Mouse (Mus musculus) urinary bladder, postnatal 14 days (tissue): Measurements from ENCODE around the gene Krtap4-13.
"Not testable (repeated sequence)": the region's sequence is repeated elsewhere in the genome, so short reads cannot be mapped to it uniquely, and the experiment has no call there.

Experiments
- DNase-seq: peaks from one replicate; pipeline ENCODE4 v3.0.0; 2021; ENCODE audit warnings: low spot score

Gene Krtap4-13

DNA sequence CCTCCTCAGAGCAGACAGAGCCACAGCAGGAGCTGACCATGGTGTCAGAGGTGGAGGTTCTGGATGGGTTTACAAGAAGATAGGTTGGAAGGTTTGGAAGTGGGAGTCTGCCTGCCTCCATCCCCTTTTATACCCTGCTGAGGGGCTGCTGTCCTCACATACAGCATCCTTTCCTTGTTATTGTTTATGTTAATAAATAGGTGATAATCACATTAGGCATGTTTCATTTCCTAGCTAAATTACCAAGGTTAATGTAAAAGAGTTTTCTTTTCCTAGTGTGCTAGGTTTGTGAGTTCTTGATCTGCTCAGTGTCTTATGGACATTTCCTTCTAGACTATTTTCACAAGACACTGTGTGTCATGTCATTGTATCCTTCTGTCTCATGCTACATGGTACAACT, at the start of gene Krtap4-13:
Gene Krtap4-13, minus strand, starts transcription at position 101 of the 400 bp plus-strand sequence.
- DNase-seq, result not testable (repeated sequence)

DNA sequence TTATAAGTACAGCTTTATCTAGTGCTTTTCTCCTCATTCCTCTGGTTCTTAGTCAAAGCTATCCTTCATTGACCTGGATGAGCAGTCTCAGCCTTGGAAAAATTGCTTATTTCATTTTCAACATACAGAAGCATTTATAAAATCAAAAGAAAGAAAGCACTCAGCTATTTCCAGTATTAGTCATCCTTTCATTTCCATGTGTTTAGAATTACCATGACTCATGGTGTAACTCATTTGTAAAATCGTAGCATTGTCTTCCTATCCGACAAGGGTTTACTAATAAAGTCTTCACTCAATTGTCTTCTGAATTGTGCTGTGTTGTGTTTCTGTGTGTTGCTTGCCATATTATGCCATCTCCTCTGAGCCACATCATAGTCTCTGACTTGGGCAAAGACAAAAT, 49.1 kb upstream of the Krtap4-13 start:
- no peak for DNase-seq

DNA sequence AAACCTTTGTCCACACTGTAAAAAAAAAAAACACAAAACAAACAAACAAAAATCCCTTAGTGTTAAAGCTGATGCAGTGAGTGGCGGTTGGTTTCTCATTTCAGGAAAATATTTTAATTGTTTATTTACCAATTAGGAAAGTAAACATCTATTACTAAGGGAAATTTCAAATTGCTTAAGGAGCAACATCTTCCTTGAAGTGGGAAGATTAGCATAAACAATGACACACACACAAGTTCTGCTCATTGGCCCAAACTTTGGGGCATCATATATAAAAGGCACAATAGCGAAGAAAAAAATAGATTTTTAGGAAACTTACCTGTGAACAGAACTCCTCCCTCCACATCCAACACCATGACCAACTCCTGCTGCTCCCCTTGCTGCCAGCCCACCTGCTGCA, 47.9 kb upstream of the Krtap4-13 start, which contains the start of gene Gm11568:
Gene Gm11568, plus strand, starts transcription at position 301 of the 400 bp plus-strand sequence.
- DNase-seq, result no peak

DNA sequence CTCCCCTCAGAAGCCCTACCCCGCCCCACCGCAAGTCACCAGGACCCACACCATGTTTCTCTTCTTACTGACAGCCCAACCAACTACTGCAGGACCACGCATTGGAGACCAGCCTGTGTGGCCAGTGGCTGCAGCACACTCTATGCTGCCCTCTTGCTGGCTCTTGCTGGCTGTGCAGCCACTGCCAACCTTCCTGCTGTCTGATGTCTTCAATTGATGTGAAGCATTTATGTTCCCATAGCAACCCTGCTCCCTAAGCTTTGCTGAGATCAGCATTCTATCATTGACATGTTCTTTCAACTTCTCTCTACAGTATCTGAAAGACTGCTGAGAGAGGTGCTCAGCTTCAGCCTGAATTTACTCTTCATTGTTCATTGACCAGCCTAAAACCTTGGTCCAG, 44.4 kb upstream of the Krtap4-13 start:
- no peak for DNase-seq

DNA sequence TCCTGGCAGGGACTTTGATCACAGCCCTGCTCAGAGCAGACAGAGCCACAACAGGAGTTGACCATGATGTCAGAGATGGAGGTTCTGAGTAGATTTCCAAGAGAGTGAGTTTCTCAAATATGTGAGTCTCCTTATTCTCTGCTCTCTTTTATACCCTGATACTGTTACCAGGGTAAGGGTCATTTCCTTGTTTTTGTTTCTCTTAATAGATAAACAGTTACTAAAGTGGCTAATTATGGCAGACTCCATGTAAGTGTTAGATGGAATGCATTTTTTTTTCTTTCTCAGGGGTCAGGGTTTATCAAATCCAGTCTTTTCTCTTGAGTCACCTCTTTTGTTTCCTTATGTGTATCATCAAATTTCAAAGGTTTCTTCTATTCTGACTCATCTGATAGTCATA, 41.8 kb upstream of the Krtap4-13 start, which contains the start of gene Krtap4-16:
Gene Krtap4-16, minus strand, starts transcription at position 101 of the 400 bp plus-strand sequence.
- DNase-seq, result no peak

DNA sequence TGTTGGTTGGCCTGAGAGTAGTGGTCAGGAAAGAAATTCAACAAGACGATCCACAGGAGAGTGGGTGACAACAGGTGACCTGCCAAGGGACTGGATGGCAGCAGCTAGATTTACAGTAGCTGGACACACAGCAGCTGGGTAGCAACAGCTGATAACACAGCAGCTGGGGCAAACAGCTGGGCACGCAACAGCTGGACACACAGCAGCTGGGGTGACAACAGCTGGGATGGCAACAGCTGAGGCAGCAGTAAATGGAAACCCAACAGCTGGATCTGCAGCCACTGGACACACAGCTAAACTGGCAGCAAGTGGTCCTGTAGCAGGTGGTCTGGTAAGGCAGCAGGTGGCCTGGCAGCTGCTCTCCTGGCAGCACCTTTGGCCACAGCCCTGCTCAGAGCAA, 37.1 kb upstream of the Krtap4-13 start:
- DNase-seq, result no peak

DNA sequence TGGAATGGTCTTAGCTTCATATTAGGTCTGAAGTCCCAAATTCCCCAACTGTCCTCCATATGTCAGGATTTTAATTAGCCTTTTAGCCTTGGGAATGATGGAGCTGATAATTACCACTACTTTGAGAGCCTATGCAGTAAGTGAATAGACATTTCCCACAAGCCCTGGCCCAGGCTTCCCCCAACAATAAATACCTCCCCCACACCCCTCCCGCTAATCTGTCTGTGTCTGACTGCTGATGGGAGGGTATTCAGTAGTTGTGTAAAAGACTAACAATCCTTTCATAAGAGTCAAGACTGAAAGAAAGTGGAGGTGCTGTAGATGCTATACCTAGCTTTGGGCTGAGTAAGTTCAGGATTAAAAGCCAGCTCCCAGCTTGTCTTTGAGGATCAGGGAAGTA, 32.5 kb upstream of the Krtap4-13 start:
- DNase-seq, result no peak

DNA sequence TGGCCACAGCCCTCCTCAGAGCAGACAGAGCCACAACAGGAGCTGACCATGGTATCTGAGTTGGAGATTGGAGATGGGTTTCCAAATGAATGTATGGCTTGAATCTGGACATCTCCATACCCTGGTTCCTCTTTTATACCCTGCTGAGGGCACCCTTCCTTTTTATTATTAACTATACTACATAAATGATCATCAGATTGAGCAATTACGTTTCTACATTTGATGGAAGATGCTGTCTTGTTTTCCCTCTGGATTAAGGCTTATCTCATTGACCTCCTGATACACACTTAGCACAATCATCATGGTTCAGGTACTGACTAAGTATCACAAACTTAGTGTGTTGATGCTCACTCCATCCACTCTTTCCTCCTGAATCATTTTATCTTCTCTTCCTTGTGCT, 28.3 kb upstream of the Krtap4-13 start, which contains the start of gene 2300003K06Rik:
Gene 2300003K06Rik, minus strand, starts transcription at position 101 of the 400 bp plus-strand sequence.
- no peak for DNase-seq

DNA sequence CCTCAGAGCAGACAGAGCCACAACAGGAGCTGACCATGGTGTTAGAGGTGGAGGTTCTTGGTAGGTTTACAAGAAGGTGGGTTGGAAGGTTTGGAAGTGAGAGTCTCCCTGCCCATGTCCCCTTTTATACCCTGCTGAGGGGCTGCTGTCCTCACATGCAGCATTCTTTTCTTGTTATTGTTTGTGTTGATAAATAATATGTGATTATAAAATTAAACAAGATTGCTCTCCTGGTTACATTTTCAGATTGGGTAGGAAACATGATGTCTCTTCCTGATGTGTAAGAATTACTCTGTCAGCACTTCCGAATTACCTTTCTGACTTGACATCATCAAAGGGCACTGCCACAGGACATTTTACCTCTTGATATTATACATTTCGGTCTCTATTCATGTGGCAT, 5.9 kb upstream of the Krtap4-13 start, which contains the start of gene Gm11564:
Gene Gm11564, minus strand, starts transcription at position 101 of the 400 bp plus-strand sequence.
- not testable (repeated sequence) for DNase-seq

DNA sequence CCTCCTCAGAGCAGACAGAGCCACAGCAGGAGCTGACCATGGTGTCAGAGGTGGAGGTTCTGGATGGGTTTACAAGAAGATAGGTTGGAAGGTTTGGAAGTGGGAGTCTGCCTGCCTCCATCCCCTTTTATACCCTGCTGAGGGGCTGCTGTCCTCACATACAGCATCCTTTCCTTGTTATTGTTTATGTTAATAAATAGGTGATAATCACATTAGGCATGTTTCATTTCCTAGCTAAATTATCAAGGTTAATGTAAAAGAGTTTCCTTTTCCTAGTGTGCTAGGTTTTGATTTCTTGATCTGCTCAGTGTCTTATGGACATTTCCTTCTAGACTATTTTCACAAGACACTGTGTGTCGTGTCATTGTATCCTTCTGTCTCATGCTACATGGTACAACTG, 5.3 kb downstream of the Krtap4-13 start, which contains the start of gene Gm11554:
Gene Gm11554, minus strand, starts transcription at position 101 of the 400 bp plus-strand sequence.
- DNase-seq, result not testable (repeated sequence)

DNA sequence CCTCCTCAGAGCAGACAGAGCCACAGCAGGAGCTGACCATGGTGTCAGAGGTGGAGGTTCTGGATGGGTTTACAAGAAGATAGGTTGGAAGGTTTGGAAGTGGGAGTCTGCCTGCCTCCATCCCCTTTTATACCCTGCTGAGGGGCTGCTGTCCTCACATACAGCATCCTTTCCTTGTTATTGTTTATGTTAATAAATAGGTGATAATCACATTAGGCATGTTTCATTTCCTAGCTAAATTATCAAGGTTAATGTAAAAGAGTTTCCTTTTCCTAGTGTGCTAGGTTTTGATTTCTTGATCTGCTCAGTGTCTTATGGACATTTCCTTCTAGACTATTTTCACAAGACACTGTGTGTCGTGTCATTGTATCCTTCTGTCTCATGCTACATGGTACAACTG, 10.9 kb downstream of the Krtap4-13 start, which contains the start of gene Gm11569:
Gene Gm11569, minus strand, starts transcription at position 101 of the 400 bp plus-strand sequence.
- not testable (repeated sequence) for DNase-seq

DNA sequence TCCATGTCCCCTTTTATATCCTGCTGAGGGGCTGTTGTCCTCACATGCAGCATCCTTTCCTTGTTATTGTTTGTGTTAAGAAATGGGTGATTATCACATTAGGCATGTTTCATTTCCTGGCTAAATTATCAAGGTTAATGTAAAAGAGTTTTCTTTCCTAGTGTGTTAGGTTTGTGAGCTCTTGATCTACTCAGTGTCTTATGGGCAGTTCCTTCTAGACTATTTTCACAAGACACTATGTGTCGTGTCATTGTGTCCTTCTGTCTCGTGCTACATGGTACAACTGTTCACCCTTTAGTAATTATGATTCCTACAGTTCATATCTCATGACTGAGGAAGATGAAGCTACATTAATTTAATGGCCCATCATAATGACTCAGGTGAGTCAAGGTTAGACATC, 16.3 kb downstream of the Krtap4-13 start, which contains the start of gene Gm11596:
Gene Gm11596, minus strand, starts transcription at position 101 of the 400 bp plus-strand sequence.
- no peak for DNase-seq

DNA sequence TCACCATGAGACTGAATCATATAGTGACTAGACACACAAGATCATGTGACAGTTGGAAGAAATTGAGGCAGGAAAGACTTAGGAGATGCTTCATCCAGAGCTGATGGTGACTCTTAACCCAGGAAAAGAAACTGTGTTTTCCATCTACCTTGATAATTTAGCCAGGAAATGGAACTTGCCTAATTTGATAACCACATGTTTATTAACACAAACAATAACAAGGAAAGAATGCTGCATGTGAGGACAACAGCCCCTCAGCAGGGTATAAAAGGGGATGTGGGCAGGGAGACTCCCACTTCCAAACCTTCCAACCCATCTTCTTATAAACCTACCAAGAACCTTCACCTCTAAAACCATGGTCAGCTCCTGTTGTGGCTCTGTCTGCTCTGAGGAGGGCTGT, 24.8 kb downstream of the Krtap4-13 start, which contains the start of gene Krtap4-9:
Gene Krtap4-9, plus strand, starts transcription at position 301 of the 400 bp plus-strand sequence.
- DNase-seq, result not testable (repeated sequence)

DNA sequence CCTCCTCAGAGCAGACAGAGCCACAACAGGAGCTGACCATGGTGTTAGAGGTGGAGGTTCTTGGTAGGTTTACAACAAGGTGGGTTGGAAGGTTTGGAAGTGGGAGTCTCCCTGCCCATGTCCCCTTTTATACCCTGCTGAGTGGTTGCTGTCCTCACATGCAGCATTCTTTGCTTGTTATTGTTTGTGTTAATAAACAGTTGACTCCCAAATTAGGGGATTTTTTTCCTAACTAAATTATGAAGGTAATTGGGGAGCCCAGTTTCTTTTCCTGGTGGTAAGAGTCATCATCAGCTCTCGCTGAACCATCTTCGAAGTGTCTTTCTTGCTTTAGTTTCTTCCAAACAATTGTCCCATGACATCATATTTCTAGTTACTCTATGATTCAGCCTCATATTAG, 29.1 kb downstream of the Krtap4-13 start, which contains the start of gene Krtap4-8:
Gene Krtap4-8, minus strand, starts transcription at position 101 of the 400 bp plus-strand sequence.
- no peak for DNase-seq

DNA sequence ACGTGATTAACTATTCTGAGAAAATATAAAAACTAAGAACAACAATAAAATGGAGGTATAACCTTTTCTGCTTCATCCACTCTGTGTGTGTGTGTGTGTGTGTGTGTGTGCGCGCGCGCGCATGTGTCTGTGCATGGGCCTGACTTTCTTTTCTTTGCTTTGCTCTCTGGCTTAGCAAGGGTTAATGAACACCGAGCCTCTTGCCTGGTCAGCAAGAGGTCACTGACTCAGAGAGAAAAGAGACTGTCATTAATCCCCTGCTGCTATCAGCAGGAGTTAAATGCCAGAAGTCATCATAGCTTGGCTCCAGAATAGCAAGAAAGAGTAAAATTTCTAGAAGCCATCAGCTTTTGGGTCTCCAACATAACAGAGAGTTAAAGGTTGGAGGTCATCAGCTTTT, 31.3 kb downstream of the Krtap4-13 start:
- no peak for DNase-seq

DNA sequence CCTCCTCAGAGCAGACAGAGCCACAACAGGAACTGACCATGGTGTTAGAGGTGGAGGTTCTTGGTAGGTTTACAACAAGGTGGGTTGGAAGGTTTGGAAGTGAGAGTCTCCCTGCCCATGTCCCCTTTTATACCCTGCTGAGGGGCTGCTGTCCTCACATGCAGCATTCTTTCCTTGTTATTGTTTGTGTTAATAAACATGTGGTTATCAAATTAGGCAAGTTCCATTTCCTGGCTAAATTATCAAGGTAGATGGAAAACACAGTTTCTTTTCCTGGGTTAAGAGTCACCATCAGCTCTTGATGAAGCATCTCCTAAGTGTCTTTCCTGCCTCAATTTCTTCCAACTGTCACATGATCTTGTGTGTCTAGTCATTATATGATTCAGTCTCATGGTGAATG, 36.9 kb downstream of the Krtap4-13 start, which contains the start of gene Gm11595:
Gene Gm11595, minus strand, starts transcription at position 101 of the 400 bp plus-strand sequence.
- not testable (repeated sequence) for DNase-seq

DNA sequence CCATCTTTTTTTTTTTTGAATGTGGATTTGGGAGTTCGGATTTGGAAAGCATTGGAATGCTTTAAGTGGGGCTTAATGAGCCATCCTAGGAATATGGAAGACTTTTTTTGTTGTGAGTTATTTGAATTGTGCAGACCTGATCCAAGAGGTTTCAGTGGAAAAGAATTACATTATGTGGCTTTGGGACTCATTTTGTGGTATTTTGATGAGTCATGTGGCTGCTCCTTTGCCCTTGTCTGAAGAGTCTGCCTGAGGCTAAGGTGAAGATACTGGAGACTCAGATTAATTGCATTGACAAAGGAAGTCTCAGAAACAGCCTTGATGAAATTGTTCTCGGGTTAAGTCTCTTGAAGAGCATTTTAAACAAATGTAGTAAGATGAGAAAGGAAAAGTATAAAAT, 41.3 kb downstream of the Krtap4-13 start:
- no peak for DNase-seq
